Mouse (Mus musculus): Measurements from ENCODE around the gene Lrrfip1.

DNA sequence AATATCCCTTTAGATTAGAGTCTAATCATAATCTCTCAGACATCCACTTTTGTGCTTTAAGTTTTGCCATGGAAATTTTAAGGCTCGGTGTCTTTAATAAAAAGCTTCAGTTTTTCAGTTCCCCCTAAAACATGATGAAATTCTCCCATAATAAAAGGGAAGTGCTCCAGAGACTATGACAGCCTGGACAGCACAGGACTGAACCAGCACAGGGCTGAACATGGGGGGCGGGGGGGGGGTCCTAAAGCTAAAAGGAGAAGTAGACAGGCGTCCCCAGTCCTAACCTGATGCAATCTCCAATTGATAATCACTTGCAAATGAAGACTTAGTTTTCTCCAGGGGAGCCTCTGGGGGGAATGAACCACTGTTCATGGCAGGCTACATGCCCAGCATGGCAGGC lies 36.0 kb downstream of the Lrrfip1 start:
- TF ChIP-seq CTCF (IDR thresholded peaks at IDR 0.05; ENCODE audit: low read depth), result no peak
- no peak for TF ChIP-seq EP300 (IDR thresholded peaks at IDR 0.05; ENCODE audit: low read depth)

Data from liver, embryonic 14.5 days (tissue).